Mouse (Mus musculus): Measurements from ENCODE around the gene Thada. TPM values are rescaled to one million over a fixed set of nuclear protein-coding genes. Genes with fewer than 3 reads are reported as not detected.
A peak's percentile ranks its signal among the peaks of the same experiment; 100 is the strongest.

Gene Thada
- polyA plus RNA-seq, 1 experiment: 0.72 TPM

DNA sequence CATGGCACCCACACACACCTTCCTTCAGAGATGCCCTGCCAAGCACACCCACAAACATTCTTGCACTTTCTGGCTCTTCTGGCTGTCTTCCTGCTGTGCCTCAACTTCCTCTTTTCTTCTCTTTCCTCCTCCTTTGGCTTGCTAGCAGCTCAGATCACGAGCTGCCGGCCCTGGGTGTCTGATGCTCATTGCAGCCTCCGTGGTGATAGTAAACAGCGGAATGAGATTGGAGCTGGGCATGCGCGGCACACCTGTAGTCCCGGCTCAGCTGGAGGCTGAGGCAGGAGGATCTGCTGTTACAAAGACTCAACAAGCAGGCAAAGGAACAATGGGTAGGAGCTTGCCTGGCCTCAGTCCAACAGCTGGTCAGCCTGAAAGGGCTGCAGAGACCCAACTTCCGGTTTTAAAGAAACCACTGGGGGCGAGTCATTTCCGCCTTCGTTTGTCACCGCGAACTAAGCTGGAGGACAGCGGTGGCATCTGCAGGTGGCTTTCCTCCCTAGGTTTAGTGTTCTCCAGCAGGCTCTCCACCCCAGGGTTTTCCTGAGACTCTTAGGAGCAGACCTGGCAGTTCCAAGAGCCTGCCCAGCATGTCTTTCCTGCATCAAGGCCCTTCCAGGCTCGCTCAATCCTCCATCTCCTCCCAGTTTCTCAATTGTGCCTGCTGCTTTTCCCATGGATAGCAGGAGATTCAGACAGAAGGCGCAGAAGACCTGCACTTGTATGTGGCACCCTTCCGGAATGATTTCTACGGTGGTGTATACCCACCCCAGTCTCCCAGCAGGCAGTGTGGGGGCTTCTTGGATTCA lies 284.3 kb downstream of the Thada start:
- Histone ChIP-seq H3K27me3 (replicated peaks) (no peaks in the 10 kb centered on the region), H3K9me3 (no peaks in the 10 kb centered on the region), H3K4me1 (peaks cover 65% of the 10 kb centered on the region), H3K4me3 (replicated peaks) (peak overlapping the region; percentile 95), H3K36me3 (replicated peaks; ENCODE audit: low read length) (peaks cover 55% of the 10 kb centered on the region)
- TF ChIP-seq FLI1 (IDR thresholded peaks at IDR 0.05; ENCODE audit: low read length) (peak; percentile 91), GATA1 (IDR thresholded peaks at IDR 0.05; ENCODE audit: borderline replicate concordance, low read length) (no peak)

DNA sequence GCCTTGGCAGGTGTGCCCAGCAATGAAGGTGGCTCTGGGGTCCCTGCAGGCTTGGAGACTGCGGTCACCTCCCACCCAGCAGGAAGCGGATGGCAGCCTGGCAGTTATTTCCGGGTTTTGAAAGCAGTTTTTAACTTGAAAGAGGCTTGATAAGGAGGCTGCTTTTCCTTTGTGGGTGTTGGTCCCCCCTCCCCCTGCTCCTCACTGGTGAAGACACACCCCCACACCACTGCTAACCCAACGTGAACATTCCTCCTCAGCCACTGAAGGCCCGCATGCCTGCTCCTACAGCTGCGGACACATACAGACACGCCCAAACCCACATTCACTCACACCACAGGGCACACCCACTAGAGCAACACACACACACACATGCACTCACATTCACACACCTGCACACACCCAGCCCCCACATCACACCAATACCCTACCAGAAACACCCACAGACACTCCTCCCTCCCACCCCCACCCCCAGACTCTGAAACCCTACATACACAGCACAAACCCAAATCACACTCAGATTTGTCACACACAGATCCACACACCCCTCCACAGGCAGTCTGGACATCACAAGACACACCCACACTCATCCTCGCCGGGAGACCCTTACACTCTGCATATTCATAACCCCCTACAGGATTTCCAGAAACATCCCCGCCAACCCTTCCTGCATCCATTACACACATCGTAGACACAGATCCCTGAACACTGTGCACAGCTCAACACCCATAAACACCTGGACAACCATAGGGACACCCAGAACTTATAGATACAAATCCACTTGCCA lies 285.1 kb downstream of the Thada start:
- Histone ChIP-seq H3K36me3 (replicated peaks; ENCODE audit: low read length) (peaks cover 55% of the 10 kb centered on the region), H3K4me3 (replicated peaks) (peak overlapping the region; percentile 95), H3K4me1 (peaks cover 73% of the 10 kb centered on the region), H3K9me3 (peaks cover 2% of the 10 kb centered on the region), H3K27me3 (replicated peaks) (no peaks in the 10 kb centered on the region)
- TF ChIP-seq GATA1 (IDR thresholded peaks at IDR 0.05; ENCODE audit: borderline replicate concordance, low read length): no peak
- no peak for TF ChIP-seq FLI1 (IDR thresholded peaks at IDR 0.05; ENCODE audit: low read length)

DNA sequence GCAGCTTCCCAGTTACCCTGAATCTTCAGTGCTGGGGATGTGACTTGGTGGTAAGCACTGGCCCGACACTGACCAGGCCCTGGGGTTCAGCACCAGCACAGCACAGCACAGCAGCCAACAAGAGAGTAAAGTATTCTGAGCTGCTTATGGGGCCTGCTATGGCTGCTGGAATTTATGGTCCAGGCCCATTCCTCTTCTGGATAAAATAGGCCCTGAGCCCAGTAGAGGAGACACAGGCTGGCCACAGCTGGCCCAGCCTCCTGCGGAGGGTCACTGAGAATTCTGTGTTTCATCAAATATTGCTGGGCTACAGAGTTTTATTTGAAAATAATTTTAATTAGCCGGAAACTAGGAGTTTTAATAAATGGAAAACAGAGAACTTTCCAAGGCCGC lies 286.0 kb downstream of the Thada start:
- Histone ChIP-seq H3K27me3 (replicated peaks) (no peaks in the 10 kb centered on the region), H3K36me3 (replicated peaks; ENCODE audit: low read length) (peaks cover 55% of the 10 kb centered on the region), H3K4me3 (replicated peaks) (peak overlapping the region; percentile 95), H3K9me3 (peaks cover 11% of the 10 kb centered on the region), H3K4me1 (peaks cover 76% of the 10 kb centered on the region)
- TF ChIP-seq GATA1 (IDR thresholded peaks at IDR 0.05; ENCODE audit: borderline replicate concordance, low read length): no peak
- TF ChIP-seq FLI1 (IDR thresholded peaks at IDR 0.05; ENCODE audit: low read length): no peak

DNA sequence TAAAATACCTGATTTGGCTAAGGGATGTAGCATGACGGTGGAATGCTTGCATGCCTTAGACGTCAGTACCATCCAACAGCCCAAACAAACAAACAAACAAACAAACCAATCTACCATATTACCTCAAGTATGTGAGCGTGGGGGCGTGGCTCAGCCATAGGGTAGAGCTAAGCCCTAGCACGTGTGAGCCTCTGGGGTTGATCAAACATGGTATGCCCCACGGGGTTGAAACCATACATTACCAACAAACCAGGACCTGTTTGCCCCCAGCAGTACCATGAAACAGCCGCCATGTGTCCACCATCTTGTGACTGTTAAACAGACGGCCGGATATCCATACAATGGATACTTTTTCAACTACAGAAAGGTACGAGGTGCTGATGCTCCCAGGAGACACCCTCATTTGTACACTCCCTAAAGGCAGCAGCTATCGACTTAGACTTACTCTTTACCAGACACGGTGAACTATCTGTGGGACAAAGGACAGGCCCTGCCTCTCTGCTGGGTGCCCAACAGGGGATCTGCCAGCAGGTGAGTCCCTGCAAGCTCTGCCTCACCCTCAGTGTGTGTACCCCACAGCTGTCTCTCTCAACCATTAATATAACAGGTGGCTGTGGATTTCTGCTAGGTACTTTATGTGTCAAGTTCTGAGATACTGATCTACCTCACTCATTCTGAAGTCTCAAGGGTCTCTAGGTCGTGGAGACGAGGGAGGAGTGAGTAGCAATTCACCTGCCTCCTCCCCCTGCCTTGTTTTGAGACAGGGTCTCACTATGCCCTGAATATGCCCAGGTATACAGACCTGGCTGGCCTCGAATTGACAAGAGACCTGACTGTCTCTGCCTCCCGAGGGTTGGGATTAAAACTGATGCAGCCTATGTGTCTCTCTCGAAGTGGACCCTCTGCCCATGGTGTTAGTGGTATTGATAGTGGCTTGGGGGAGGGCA lies 286.7 kb downstream of the Thada start:
- Histone ChIP-seq H3K36me3 (replicated peaks; ENCODE audit: low read length) (peaks cover 53% of the 10 kb centered on the region), H3K9me3 (peaks cover 11% of the 10 kb centered on the region), H3K4me3 (replicated peaks) (peak overlapping the region; percentile 95), H3K4me1 (peaks cover 76% of the 10 kb centered on the region), H3K27me3 (replicated peaks) (no peaks in the 10 kb centered on the region)
- TF ChIP-seq FLI1 (IDR thresholded peaks at IDR 0.05; ENCODE audit: low read length): no peak
- TF ChIP-seq GATA1 (IDR thresholded peaks at IDR 0.05; ENCODE audit: borderline replicate concordance, low read length): no peak

DNA sequence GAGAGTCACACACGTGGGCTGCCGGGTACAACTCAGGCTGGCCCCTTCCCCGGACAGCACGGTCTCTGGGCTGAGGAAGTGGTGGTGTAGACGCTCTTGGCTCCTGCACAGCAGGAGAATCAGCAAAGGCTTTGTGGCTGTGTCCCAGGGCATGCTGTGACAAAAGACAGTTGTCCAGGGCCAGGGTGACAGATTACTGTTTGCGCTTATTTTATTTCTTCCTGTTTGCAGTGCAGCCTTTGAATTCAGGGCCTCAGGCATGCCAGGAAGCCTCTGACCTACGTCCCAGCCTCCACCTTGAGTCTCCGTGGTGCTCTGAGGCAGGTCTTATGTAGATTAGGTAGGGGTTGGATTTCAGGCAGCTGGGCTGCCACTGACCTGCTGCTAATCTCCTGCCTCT lies 288.5 kb downstream of the Thada start:
- H3K9me3 ChIP-seq: peaks cover 11% of the 10 kb centered on the region
- peaks cover 65% of the 10 kb centered on the region for H3K4me1 ChIP-seq
- H3K4me3 ChIP-seq (replicated peaks): peak overlapping the region; percentile 33
- no peaks in the 10 kb centered on the region for H3K27me3 ChIP-seq (replicated peaks)
- TF ChIP-seq FLI1 (IDR thresholded peaks at IDR 0.05; ENCODE audit: low read length) (no peak), GATA1 (IDR thresholded peaks at IDR 0.05; ENCODE audit: borderline replicate concordance, low read length) (no peak)
- H3K36me3 ChIP-seq (replicated peaks; ENCODE audit: low read length): peaks cover 51% of the 10 kb centered on the region

DNA sequence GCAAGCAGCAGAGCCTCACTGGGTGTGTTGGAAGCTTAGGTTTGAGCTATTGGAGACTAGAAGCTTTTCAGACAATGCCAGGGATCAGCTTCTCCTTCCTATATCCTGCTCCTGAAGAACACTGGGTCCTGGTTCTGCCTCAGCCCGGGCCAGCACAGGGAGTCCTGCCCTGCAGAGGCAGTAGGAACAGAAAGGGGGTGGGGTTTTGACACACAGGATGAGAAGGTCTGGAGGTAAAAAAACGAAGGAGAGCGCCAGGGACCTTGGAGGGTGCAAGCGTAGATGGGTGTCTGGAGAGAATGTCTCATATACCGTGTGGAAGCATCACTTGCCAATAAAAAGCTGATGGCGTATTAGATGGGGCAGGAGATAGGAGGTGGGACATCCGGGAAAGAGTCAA lies 289.6 kb downstream of the Thada start:
- Histone ChIP-seq H3K4me1 (peaks cover 55% of the 10 kb centered on the region), H3K9me3 (peaks cover 11% of the 10 kb centered on the region), H3K27me3 (replicated peaks) (no peaks in the 10 kb centered on the region), H3K4me3 (replicated peaks) (no peak overlapping the region), H3K36me3 (replicated peaks; ENCODE audit: low read length) (peaks cover 47% of the 10 kb centered on the region)
- TF ChIP-seq FLI1 (IDR thresholded peaks at IDR 0.05; ENCODE audit: low read length): no peak
- TF ChIP-seq GATA1 (IDR thresholded peaks at IDR 0.05; ENCODE audit: borderline replicate concordance, low read length): no peak

DNA sequence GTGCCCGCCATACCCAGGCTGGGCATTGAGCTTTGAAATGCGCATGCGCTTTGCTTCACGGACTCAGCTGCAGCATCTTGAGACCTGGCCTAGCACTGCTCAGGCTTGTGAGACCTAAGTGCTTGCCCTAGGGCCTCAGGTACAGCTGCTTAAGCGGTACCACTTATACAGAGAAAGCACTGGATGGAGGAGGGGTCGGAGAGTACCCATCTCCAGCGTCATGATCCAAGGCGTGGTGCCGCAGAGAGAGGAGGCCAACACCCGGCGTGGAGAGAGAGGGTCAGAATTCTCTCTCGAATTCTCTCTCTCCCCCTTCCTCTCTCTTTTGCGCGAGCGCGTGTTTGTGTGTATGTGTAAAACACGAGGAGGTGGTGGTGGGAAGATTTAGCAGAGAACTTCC lies 290.8 kb downstream of the Thada start:
- peaks cover 11% of the 10 kb centered on the region for H3K9me3 ChIP-seq
- peaks cover 42% of the 10 kb centered on the region for H3K4me1 ChIP-seq
- H3K27me3 ChIP-seq (replicated peaks): no peaks in the 10 kb centered on the region
- peaks cover 44% of the 10 kb centered on the region for H3K36me3 ChIP-seq (replicated peaks; ENCODE audit: low read length)
- no peak overlapping the region for H3K4me3 ChIP-seq (replicated peaks)
- TF ChIP-seq FLI1 (IDR thresholded peaks at IDR 0.05; ENCODE audit: low read length): no peak
- TF ChIP-seq GATA1 (IDR thresholded peaks at IDR 0.05; ENCODE audit: borderline replicate concordance, low read length): no peak

DNA sequence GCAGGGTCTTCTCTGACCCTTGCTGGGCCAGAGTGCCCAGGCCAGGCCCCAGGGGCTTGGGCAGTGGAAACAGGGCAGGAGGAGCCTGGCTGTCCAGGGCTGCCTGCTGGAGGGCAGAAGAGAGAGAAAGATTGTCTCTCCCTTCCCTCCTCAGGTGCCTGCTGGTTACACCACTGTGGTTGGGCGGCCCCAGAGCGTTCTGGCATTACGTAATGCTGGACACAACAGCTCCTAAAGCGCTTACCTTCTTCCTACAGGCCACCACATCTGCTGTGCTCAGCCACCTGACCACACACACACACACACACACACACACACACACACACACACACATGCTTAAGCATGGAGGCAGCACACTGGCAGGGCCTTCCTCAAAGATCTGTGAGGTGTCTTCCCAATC lies 298.6 kb downstream of the Thada start:
- Histone ChIP-seq H3K36me3 (replicated peaks; ENCODE audit: low read length) (peaks cover 45% of the 10 kb centered on the region), H3K4me3 (replicated peaks) (no peak overlapping the region), H3K27me3 (replicated peaks) (no peaks in the 10 kb centered on the region), H3K4me1 (peaks cover 63% of the 10 kb centered on the region), H3K9me3 (no peaks in the 10 kb centered on the region)
- TF ChIP-seq FLI1 (IDR thresholded peaks at IDR 0.05; ENCODE audit: low read length) (no peak), GATA1 (IDR thresholded peaks at IDR 0.05; ENCODE audit: borderline replicate concordance, low read length) (no peak)

DNA sequence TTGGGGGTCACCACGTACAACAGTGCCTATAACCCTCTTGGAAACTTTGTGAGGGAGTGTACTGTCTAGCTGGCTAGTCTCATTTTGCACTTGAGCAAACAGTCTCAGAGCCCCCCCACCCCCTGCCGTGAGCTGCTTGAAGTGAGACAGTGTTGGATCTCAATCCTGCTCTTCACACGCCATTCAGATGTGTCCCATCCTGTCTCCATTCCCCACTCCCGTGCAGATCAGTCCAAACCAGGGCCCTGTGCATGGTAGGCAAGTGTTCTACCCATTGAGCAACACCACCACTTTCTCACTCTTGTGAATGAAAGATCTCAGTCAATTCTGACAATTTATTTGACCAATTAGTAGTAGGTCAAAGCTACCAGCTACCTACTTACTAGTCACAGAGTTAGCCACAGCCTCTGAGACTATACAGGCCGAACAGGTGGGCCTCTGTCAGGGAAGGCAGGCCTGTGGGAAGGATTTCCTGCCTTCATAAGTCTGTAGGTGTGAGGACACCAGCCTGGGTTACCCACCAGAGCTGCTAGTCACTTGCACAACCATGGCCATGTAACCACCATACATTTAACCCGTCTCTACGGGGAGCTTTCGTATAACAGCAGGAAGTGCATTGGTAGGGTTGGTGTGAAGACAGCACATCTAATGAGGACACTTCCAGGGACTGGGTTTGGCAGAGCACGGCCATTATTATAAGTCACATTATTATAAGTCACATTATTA lies 299.7 kb downstream of the Thada start:
- H3K4me1 ChIP-seq: peaks cover 74% of the 10 kb centered on the region
- no peaks in the 10 kb centered on the region for H3K27me3 ChIP-seq (replicated peaks)
- H3K4me3 ChIP-seq (replicated peaks): peak overlapping the region; percentile 16
- H3K36me3 ChIP-seq (replicated peaks; ENCODE audit: low read length): peaks cover 53% of the 10 kb centered on the region
- no peaks in the 10 kb centered on the region for H3K9me3 ChIP-seq
- no peak for TF ChIP-seq GATA1 (IDR thresholded peaks at IDR 0.05; ENCODE audit: borderline replicate concordance, low read length)
- no peak for TF ChIP-seq FLI1 (IDR thresholded peaks at IDR 0.05; ENCODE audit: low read length)
